Comparison of ENCODE assay signal across 8 mouse cellular contexts in genomic region chr8:108101131-108101530, GRCm38 (mm10).
A peak's percentile ranks its signal among the peaks of the same experiment; 100 is the strongest.
DNase-seq lines count a peak whose midpoint lies in the region; ATAC-seq lines count a peak whose summit lies in the region.

No protein-coding gene starts in this region.

- peaks cover 6% of the 10 kb centered on the region; the same call in 1 of the 2 replicates for H3K4me1 ChIP-seq in forebrain, embryonic 14.5 days (ENCODE audit: control insufficient read depth, insufficient read depth, low read length)
- H3K4me1 ChIP-seq in midbrain, embryonic 15.5 days, result peaks cover 40% of the 10 kb centered on the region

- H3K4me3 ChIP-seq in forebrain, embryonic 14.5 days (ENCODE audit: low read depth, low read length), result no peak overlapping the region
- no peak overlapping the region for H3K4me3 ChIP-seq in midbrain, embryonic 15.5 days

- H3K4me2 ChIP-seq in forebrain, embryonic 14.5 days (ENCODE audit: low read length), result peak overlapping the region; percentile 30
- peak overlapping the region; percentile 24 for H3K4me2 ChIP-seq in midbrain, embryonic 15.5 days

- ATAC-seq in forebrain, embryonic 14.5 days, result no peak
- ATAC-seq in midbrain, embryonic 15.5 days (replicated peaks), result no peak
- ATAC-seq in monocyte, adult 5-6 weeks (replicated peaks; ENCODE audit: insufficient number of reproducible peaks, low FRiP score, low TSS enrichment, poor library complexity, severe bottlenecking), result no peak

- no peaks in the 10 kb centered on the region for H3K9me3 ChIP-seq in forebrain, embryonic 14.5 days (replicated peaks; ENCODE audit: control insufficient read depth, low read length)
- H3K9me3 ChIP-seq in midbrain, embryonic 15.5 days, result no peaks in the 10 kb centered on the region

- H3K27ac ChIP-seq in forebrain, embryonic 14.5 days (ENCODE audit: low read depth, low read length), result no peak overlapping the region
- peak overlapping the region; percentile 67; the same call in 1 of the 2 replicates for H3K27ac ChIP-seq in midbrain, embryonic 15.5 days

- H3K36me3 ChIP-seq in forebrain, embryonic 14.5 days (ENCODE audit: control insufficient read depth, insufficient read depth, low read length), result no peaks in the 10 kb centered on the region
- no peaks in the 10 kb centered on the region for H3K36me3 ChIP-seq in midbrain, embryonic 15.5 days (replicated peaks)

- WGBS in forebrain, embryonic 14.5 days, result 74% methylated on average over 8 of the region's 8 CpGs
- 48% methylated on average over 8 of the region's 8 CpGs for WGBS in midbrain, embryonic 15.5 days

- no peaks in the 10 kb centered on the region for H3K27me3 ChIP-seq in forebrain, embryonic 14.5 days (replicated peaks; ENCODE audit: control insufficient read depth, insufficient read depth, low read length)
- no peaks in the 10 kb centered on the region for H3K27me3 ChIP-seq in midbrain, embryonic 15.5 days (replicated peaks)

- no peak overlapping the region for H3K9ac ChIP-seq in forebrain, embryonic 14.5 days (ENCODE audit: low read length)
- no peak overlapping the region for H3K9ac ChIP-seq in midbrain, embryonic 15.5 days

- DNase-seq in heart, postnatal 4 days, result peak; percentile 22
- DNase-seq in heart, adult 9 months (ENCODE audit: low spot score in 2 of 2), result no peak
- DNase-seq in adrenal gland, adult 2 months, result peak; percentile 47
- DNase-seq in forebrain, embryonic 14.5 days (ENCODE audit: low spot score), result peak; percentile 58
- DNase-seq in left cerebral cortex, adult 11 months (ENCODE audit: low spot score), result peak; percentile 7
- no peak for DNase-seq in urinary bladder, adult 18-20 months (ENCODE audit: low spot score in 2 of 2)

Comparison
In these comparisons a context has a peak if more than half of its experiments do, and no peak if none do; other contexts are left out.
1. DNase-seq: peak in heart, postnatal 4 days (single experiment), adrenal gland, adult 2 months (single experiment), forebrain, embryonic 14.5 days (single experiment) and left cerebral cortex, adult 11 months (single experiment); none in heart, adult 9 months (0 of 2) and urinary bladder, adult 18-20 months (0 of 2).